Mouse (Mus musculus): ENCODE measurements around the gene Foxp1. TPM values are rescaled to one million over a fixed set of nuclear protein-coding genes. Genes with fewer than 3 reads are reported as not detected.

Gene Foxp1
- polyA plus RNA-seq, 1 experiment: 162 TPM

DNA sequence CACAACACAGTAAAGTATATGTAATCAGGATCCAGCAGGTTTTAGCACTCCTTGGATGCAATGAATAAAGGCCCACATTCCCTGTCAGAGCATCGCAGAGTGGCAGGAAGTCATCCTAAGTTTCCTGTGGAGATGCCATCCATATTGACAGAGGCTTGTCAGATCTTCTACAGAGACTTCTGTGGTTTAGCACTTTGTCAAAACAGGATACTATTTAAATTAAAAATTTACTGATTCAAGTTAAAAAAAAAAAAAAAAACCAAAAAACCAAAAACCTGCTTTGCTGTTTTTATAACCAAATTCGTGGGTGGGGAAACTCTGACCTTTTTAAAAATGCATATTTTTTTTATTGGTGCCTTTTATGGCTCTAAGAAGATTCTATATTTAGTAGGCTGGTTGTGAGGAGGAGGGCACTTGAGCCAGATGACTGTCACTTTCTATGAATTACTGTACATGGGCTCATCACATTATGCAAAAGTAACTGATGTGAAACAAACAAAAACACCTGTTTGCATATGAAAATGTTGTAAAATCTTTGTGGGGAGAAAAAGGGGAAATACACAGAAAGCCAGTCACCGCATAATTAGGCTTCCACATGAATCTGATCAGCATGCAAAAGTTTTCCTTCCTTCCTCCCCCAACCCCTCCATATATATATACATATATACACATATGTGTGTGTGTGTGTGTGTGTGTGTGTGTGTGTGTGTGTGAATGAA is 472.1 kb downstream of the Foxp1 start:
- Histone ChIP-seq H3K36me3 (ENCODE audit: control insufficient read depth, insufficient read depth, low read length) (peaks cover 9% of the 10 kb centered on the region), H3K4me1 (ENCODE audit: control insufficient read depth, insufficient read depth, insufficient read length) (peaks cover 41% of the 10 kb centered on the region), H3K27ac (ENCODE audit: insufficient read depth, low read length) (peak overlapping the region; percentile 68), H3K27me3 (ENCODE audit: control insufficient read depth, insufficient read depth, low read length) (no peaks in the 10 kb centered on the region), H3K4me3 (ENCODE audit: extremely low read depth, insufficient read depth, insufficient read length) (no peak overlapping the region)
- peak in 1 of 2 experiments; percentile 82 for DNase-seq (ENCODE audit: low read depth in 1 of 2, low spot score in 2 of 2)
- WGBS: 28% methylated on average over 3 of the region's 3 CpGs
- no peak for TF ChIP-seq POLR2A (IDR thresholded peaks at IDR 0.05; ENCODE audit: low read depth, low read length)
- no peak for TF ChIP-seq CTCF (IDR thresholded peaks at IDR 0.05; ENCODE audit: extremely low read depth, insufficient read depth, insufficient read length, insufficient replicate concordance)

DNA sequence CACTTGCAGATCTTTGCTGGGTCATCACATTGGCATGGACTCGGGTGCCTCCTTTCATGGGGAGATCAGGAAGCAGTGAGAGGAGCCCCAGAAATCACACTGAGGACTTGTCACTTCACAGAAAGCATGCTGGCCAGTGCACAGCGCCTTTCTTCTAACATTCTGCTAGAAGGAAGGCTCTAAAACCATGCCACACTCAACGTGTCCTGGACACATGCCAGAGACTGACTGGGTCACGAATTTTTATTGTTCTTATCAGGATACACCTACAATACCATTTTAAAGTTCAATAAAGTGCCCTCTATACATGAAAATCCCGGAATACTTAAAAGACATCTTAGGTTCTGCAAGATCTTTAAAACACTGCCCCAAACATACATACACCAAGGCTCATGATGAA is 475.2 kb downstream of the Foxp1 start:
- no peak for TF ChIP-seq CTCF (IDR thresholded peaks at IDR 0.05; ENCODE audit: extremely low read depth, insufficient read depth, insufficient read length, insufficient replicate concordance)
- TF ChIP-seq POLR2A (IDR thresholded peaks at IDR 0.05; ENCODE audit: low read depth, low read length): no peak
- H3K27me3 ChIP-seq (ENCODE audit: control insufficient read depth, insufficient read depth, low read length): no peaks in the 10 kb centered on the region
- no peak overlapping the region for H3K27ac ChIP-seq (ENCODE audit: insufficient read depth, low read length)
- H3K36me3 ChIP-seq (ENCODE audit: control insufficient read depth, insufficient read depth, low read length): peaks cover 12% of the 10 kb centered on the region
- peaks cover 34% of the 10 kb centered on the region for H3K4me1 ChIP-seq (ENCODE audit: control insufficient read depth, insufficient read depth, insufficient read length)
- H3K4me3 ChIP-seq (ENCODE audit: extremely low read depth, insufficient read depth, insufficient read length): no peak overlapping the region
- 75% methylated on average over 5 of the region's 5 CpGs for WGBS
- no peak for DNase-seq (ENCODE audit: low read depth in 1 of 2, low spot score in 2 of 2)

DNA sequence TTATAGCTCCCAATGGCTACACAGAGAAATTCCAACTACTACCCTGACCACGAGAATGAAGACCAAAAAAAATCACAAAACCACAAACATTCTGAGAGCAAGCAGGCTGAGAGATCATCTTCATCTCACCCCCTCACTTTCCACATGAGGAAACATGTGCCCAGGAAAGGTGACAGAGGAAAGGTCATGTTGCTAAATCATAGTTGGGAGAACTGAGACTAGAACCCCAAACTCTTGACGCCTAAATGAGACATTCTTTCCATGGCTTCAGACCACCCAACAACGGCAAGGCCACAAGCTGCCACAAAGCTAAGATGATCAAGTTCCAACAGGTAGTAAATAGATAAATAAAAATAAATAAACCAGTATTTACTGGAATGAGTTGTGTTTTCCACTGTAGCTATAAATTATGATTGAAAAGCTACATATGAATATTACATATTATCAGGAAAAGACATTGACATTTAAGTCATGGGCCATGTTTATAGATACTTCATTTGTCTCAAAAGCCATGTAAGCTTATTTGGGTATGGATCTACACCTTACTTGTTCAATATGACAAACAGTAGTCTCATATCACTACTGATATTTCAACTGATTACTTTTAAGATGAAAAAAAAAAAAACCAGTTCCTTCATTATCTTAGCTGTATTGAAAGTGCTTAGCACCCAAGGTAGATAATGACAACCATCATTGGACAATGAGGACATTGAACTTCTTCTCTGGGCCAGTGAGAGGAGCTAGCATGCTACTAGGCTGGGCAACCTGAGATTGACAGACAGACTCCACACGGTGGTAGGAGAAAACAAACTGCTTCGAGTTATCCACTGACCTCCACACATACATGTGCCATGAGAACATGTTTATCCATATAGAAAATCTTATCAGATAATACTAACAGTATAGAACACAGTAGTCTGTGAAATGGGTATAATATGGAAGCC is 476.4 kb downstream of the Foxp1 start:
- no peak overlapping the region for H3K4me3 ChIP-seq (ENCODE audit: extremely low read depth, insufficient read depth, insufficient read length)
- no peaks in the 10 kb centered on the region for H3K27me3 ChIP-seq (ENCODE audit: control insufficient read depth, insufficient read depth, low read length)
- H3K4me1 ChIP-seq (ENCODE audit: control insufficient read depth, insufficient read depth, insufficient read length): peaks cover 25% of the 10 kb centered on the region; the same call in 1 of the 2 replicates
- no peak overlapping the region for H3K27ac ChIP-seq (ENCODE audit: insufficient read depth, low read length)
- peaks cover 12% of the 10 kb centered on the region for H3K36me3 ChIP-seq (ENCODE audit: control insufficient read depth, insufficient read depth, low read length)
- TF ChIP-seq CTCF (IDR thresholded peaks at IDR 0.05; ENCODE audit: extremely low read depth, insufficient read depth, insufficient read length, insufficient replicate concordance): no peak
- no peak for TF ChIP-seq POLR2A (IDR thresholded peaks at IDR 0.05; ENCODE audit: low read depth, low read length)
- DNase-seq (ENCODE audit: low read depth in 1 of 2, low spot score in 2 of 2): no peak
- 65% methylated on average over 5 of the region's 5 CpGs for WGBS

DNA sequence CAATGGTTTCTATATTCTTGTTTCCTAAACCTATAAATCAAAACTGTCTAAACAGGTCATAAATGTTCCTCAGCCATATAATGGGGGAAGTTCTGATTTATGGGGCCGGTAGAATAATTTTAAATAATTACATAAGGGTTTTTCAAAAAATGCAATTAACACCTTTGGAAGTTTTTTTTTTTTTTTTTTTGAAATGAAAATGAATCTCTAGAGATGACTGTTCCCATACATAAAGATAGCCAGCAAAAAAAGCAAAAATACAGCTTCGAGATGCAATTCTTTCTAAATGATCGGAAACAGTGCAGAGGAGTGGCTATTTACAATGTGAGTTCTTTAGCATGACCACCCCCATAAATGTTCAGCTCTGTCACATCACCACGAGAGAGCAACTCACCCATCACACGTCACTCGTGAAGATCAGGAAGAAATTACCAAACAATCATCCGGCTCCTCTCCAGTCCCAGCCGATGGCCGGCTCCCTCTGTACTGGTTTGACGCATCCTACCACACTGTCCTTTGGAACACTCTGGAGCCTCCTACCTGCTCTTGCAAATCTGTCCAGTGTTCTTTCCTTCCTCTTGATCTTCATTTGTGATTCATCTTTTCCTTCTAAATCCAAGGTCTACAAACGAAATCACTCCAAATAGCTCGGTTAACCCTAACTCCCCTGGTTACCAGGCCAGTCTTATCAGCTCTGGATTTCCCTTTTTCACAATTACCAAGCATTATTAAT is 478.4 kb downstream of the Foxp1 start:
- H3K36me3 ChIP-seq (ENCODE audit: control insufficient read depth, insufficient read depth, low read length): peaks cover 11% of the 10 kb centered on the region
- peaks cover 16% of the 10 kb centered on the region; the same call in 1 of the 2 replicates for H3K4me1 ChIP-seq (ENCODE audit: control insufficient read depth, insufficient read depth, insufficient read length)
- no peak for DNase-seq (ENCODE audit: low read depth in 1 of 2, low spot score in 2 of 2)
- WGBS: 85% methylated on average over 12 of the region's 12 CpGs
- H3K4me3 ChIP-seq (ENCODE audit: extremely low read depth, insufficient read depth, insufficient read length): no peak overlapping the region
- H3K27ac ChIP-seq (ENCODE audit: insufficient read depth, low read length): no peak overlapping the region
- TF ChIP-seq POLR2A (IDR thresholded peaks at IDR 0.05; ENCODE audit: low read depth, low read length) (no peak), CTCF (IDR thresholded peaks at IDR 0.05; ENCODE audit: extremely low read depth, insufficient read depth, insufficient read length, insufficient replicate concordance) (no peak)
- no peaks in the 10 kb centered on the region for H3K27me3 ChIP-seq (ENCODE audit: control insufficient read depth, insufficient read depth, low read length)

DNA sequence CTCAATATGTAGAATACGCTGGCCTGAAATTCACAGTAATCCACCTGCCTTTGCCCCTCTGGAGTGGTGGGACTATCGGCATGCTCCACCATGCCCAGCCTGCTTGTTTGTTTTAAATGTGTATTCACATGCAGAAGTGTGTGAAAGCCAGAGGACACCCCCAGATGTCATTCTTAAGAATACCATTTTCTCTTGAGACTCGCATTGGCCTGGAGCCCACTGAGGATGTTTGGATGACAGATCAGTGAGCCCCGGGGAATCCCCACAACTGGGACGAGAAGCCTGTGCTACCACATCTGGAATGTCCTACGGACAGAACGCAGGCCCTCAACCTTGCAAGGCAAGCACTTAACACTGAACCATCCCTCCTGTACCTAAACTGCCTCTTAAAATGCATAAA is 479.3 kb downstream of the Foxp1 start:
- TF ChIP-seq CTCF (IDR thresholded peaks at IDR 0.05; ENCODE audit: extremely low read depth, insufficient read depth, insufficient read length, insufficient replicate concordance): no peak
- no peak for TF ChIP-seq POLR2A (IDR thresholded peaks at IDR 0.05; ENCODE audit: low read depth, low read length)
- Histone ChIP-seq H3K4me3 (ENCODE audit: extremely low read depth, insufficient read depth, insufficient read length) (no peak overlapping the region), H3K27me3 (ENCODE audit: control insufficient read depth, insufficient read depth, low read length) (no peaks in the 10 kb centered on the region), H3K4me1 (ENCODE audit: control insufficient read depth, insufficient read depth, insufficient read length) (peaks cover 16% of the 10 kb centered on the region; the same call in 1 of the 2 replicates), H3K36me3 (ENCODE audit: control insufficient read depth, insufficient read depth, low read length) (peaks cover 10% of the 10 kb centered on the region), H3K27ac (ENCODE audit: insufficient read depth, low read length) (0 out of 2 replicates have a peak overlapping the region, but pooled peaks have one; percentile 6)
- WGBS: 52% methylated on average over 7 of the region's 7 CpGs
- peak in 1 of 2 experiments; percentile 42 for DNase-seq (ENCODE audit: low read depth in 1 of 2, low spot score in 2 of 2)

DNA sequence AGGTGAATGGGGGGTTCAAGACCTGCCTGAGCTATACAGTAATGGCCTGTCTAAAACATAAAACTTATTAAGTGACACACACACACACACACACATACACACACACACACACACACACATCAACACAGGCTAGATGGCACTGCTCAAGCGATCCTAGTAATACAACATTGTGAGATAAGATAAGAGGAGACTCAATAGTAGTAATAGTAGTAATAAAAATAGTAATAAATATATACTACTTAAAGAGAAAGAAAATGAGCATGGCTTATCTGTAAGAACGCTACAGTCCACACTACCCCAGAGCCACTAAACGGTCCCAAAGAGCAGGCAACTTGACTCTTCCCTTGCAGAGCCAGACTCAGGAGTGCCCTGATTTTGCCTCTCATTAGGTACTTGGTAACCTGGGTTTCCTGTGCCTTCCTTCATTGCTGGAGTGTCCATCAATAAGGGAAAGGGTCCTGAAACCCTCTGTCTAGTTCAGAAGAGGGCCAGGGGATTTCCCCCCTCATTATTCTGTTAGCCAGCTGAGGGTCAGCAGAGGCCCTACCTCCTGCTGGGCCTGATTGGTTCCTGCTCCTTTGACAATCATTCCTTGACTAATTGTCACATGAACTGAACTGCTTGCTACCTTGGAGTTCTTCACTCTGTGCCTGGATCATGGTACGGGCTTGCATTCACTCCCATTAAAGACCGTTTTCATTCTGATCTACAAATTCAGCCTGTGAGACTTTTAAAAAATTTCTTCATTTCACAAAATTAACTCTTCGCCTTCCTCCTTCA is 480.2 kb downstream of the Foxp1 start:
- Histone ChIP-seq H3K4me3 (ENCODE audit: extremely low read depth, insufficient read depth, insufficient read length) (no peak overlapping the region), H3K27me3 (ENCODE audit: control insufficient read depth, insufficient read depth, low read length) (no peaks in the 10 kb centered on the region), H3K4me1 (ENCODE audit: control insufficient read depth, insufficient read depth, insufficient read length) (peaks cover 16% of the 10 kb centered on the region; the same call in 1 of the 2 replicates), H3K36me3 (ENCODE audit: control insufficient read depth, insufficient read depth, low read length) (peaks cover 8% of the 10 kb centered on the region), H3K27ac (ENCODE audit: insufficient read depth, low read length) (no peak overlapping the region)
- 90% methylated on average over 6 of the region's 6 CpGs for WGBS
- no peak for TF ChIP-seq CTCF (IDR thresholded peaks at IDR 0.05; ENCODE audit: extremely low read depth, insufficient read depth, insufficient read length, insufficient replicate concordance)
- DNase-seq (ENCODE audit: low read depth in 1 of 2, low spot score in 2 of 2): no peak
